Mouse (Mus musculus): Measurements from ENCODE around the gene Iffo1.

DNA sequence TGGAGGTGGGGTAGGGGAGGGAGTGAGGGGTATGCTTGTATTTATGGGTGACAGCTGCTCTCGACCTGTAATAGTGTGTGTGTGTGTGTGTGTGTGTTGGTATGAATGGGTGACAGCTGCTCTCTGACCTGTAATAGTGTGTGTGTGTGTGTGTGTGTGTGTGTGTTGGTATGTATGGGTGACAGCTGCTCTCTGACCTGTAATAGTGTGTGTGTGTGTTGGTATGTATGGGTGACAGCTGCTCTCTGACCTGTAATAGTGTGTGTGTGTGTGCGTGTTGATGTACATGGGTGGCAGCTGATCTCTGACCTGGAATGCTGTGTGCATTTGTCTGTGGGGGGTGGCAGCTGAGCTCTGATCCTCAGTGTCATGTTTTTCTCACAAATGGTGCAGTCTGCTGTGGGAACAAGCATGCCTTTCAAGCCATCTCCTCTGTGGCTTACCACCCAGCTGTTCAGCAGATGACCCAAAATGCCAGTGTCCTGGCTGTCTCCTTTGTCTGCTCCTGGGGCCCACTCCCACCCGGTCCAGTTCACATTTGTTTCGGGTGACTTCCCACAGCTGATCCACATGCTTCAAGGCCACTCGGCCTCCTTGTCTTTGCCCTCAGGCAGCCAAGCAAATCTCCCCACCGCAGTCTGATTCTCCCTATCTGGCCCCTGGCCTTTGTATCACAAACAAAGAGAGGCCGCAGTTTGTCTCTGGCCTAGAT lies 12.0 kb downstream of the Iffo1 start:
- TF ChIP-seq POLR2A (IDR thresholded peaks at IDR 0.05; ENCODE audit: low read depth, low read length) (no peak), CTCF (conservative IDR thresholded peaks at IDR 0.05; ENCODE audit: insufficient read depth, insufficient read length, low read depth, low read length) (no peak)

Measured in kidney, adult 2 months (tissue).